Mouse (Mus musculus) liver, embryonic 13.5 days (tissue): ENCODE data around the gene Parvb. TPM values are rescaled to one million over a fixed set of nuclear protein-coding genes. Genes with fewer than 3 reads are reported as not detected.

Experiments used
- ATAC-seq: fragments of 200-750 bp; cut with Nextera tagmentation; 2 replicates; pipeline ENCODE4 v1.8.0; 2017; ENCODE audit warnings: low read depth, mild to moderate bottlenecking, moderate number of reproducible peaks, moderate library complexity
- DNase-seq: peaks from one replicate; pipeline ENCODE4 v3.0.0; 2022
- H3K27ac ChIP-seq: fragments of 300-500 bp; sonication (generic); 2 replicates; pipeline ENCODE4 v1.5.1; 2015; ENCODE audit warnings: moderate library complexity, mild to moderate bottlenecking, inconsistent platforms
- H3K27me3 ChIP-seq: fragments of 300-500 bp; sonication (generic); 2 replicates; pipeline ENCODE4 v1.6.1; 2015; ENCODE audit warnings: mild to moderate bottlenecking, inconsistent platforms
- H3K36me3 ChIP-seq: fragments of 300-500 bp; sonication (generic); 2 replicates; pipeline ENCODE4 v1.6.1; 2015; ENCODE audit warnings: mild to moderate bottlenecking, inconsistent platforms
- H3K4me1 ChIP-seq: fragments of 300-500 bp; sonication (generic); replicated peaks from 2 replicates; pipeline ENCODE4 v1.6.1; 2015; ENCODE audit warnings: inconsistent platforms
- H3K4me2 ChIP-seq: fragments of 300-500 bp; sonication (generic); 2 replicates; pipeline ENCODE4 v1.6.1; 2015; ENCODE audit warnings: inconsistent platforms, mild to moderate bottlenecking, moderate library complexity
- H3K4me3 ChIP-seq: fragments of 300-500 bp; sonication (generic); replicated peaks from 2 replicates; pipeline ENCODE4 v1.5.1; 2015; ENCODE audit warnings: mild to moderate bottlenecking, inconsistent platforms
- H3K9ac ChIP-seq: fragments of 300-500 bp; sonication (generic); 2 replicates; pipeline ENCODE4 v1.6.1; 2015; ENCODE audit warnings: mild to moderate bottlenecking, inconsistent platforms
- H3K9me3 ChIP-seq: fragments of 300-500 bp; sonication (generic); replicated peaks from 2 replicates; pipeline ENCODE4 v1.6.1; 2016; ENCODE audit warnings: inconsistent platforms
- WGBS: fragments of 180-500 bp; shearing (Covaris S2); methylation state at CpG from one replicate; pipeline ENCODE4 v1.1.7; 2015; ENCODE audit not compliant: insufficient replicate concordance; 5-methylcytosine and 5-hydroxymethylcytosine counted together
- polyA plus RNA-seq: library from polyadenylated mRNA; unstranded; fragments of >200 nt; fragmentation: Nextera tagmentation; extraction: Ambion mirVana; gene quantifications from 2 replicates; pipeline ENCODE4 v1.2.1, GENCODE M21; 2015

The Parvb gene
- 6.7 and 8.1 TPM in 2 replicates for polyA plus RNA-seq

- DNase-seq (peak; percentile 58), ATAC-seq (peak; percentile 71)
- Histone ChIP-seq H3K27me3 (0 out of 2 replicates have a peak, but pooled peaks cover 3% of the 10 kb centered on the region), H3K4me1 (peaks cover 60% of the 10 kb centered on the region), H3K9ac (peak within 1 kb of the TSS; percentile 80), H3K9me3 (no peaks in the 10 kb centered on the region), H3K36me3 (peaks cover 5% of the 10 kb centered on the region; the same call in 1 of the 2 replicates), H3K4me3 (peak within 1 kb of the TSS; percentile 78), H3K27ac (peak within 1 kb of the TSS; percentile 89), H3K4me2 (peak within 1 kb of the TSS; percentile 96)
- WGBS, result 1% methylated on average over 53 of the region's 53 CpGs
These were observed at the start of gene Parvb for GRCm38 (mm10) chr15:84231721-84232561. Parvb (plus strand) TSS chr15:84232043.

GRCm38 (mm10) chr15:84183967-84184366 is 47.9 kb upstream of the Parvb start:
- ATAC-seq (peak; percentile 60), DNase-seq (no peak)
- 0% methylated on average over 1 of the region's 1 CpGs for WGBS
- Histone ChIP-seq H3K27ac (no peak overlapping the region), H3K27me3 (0 out of 2 replicates have a peak, but pooled peaks cover 15% of the 10 kb centered on the region), H3K36me3 (no peaks in the 10 kb centered on the region), H3K4me3 (no peak overlapping the region), H3K9ac (no peak overlapping the region), H3K9me3 (no peaks in the 10 kb centered on the region), H3K4me1 (peaks cover 11% of the 10 kb centered on the region; the same call in 1 of the 2 replicates), H3K4me2 (no peak overlapping the region)

- DNase-seq (no peak), ATAC-seq (no peak)
- H3K9me3 ChIP-seq, result no peaks in the 10 kb centered on the region
- WGBS, result 52% methylated on average over 4 of the region's 4 CpGs
- no peak overlapping the region for H3K9ac ChIP-seq
- H3K27me3 ChIP-seq, result 0 out of 2 replicates have a peak, but pooled peaks cover 9% of the 10 kb centered on the region
- H3K4me1 ChIP-seq, result peaks cover 26% of the 10 kb centered on the region
- H3K4me3 ChIP-seq, result no peak overlapping the region
- no peak overlapping the region for H3K4me2 ChIP-seq
- no peak overlapping the region for H3K27ac ChIP-seq
- no peaks in the 10 kb centered on the region for H3K36me3 ChIP-seq
These were observed 45.6 kb upstream of the Parvb start for GRCm38 (mm10) chr15:84186196-84186595.

- Histone ChIP-seq H3K36me3 (no peaks in the 10 kb centered on the region), H3K4me3 (no peak overlapping the region), H3K4me1 (peaks cover 40% of the 10 kb centered on the region), H3K9me3 (no peaks in the 10 kb centered on the region), H3K9ac (no peak overlapping the region), H3K27ac (no peak overlapping the region), H3K4me2 (no peak overlapping the region), H3K27me3 (0 out of 2 replicates have a peak, but pooled peaks cover under 1% of the 10 kb centered on the region)
- no peak for DNase-seq
- 56% methylated on average over 2 of the region's 2 CpGs for WGBS
- ATAC-seq, result no peak
These were observed 42.8 kb upstream of the Parvb start for GRCm38 (mm10) chr15:84188887-84189530.

GRCm38 (mm10) chr15:84189881-84190280 is 42.0 kb upstream of the Parvb start:
- Histone ChIP-seq H3K4me3 (no peak overlapping the region), H3K36me3 (peaks cover under 1% of the 10 kb centered on the region; the same call in 1 of the 2 replicates), H3K4me1 (peaks cover 44% of the 10 kb centered on the region), H3K27ac (no peak overlapping the region), H3K27me3 (no peaks in the 10 kb centered on the region), H3K9me3 (no peaks in the 10 kb centered on the region), H3K4me2 (no peak overlapping the region), H3K9ac (no peak overlapping the region)
- DNase-seq, result peak; percentile 15
- WGBS, result 46% methylated on average over 3 of the region's 3 CpGs
- ATAC-seq, result no peak

GRCm38 (mm10) chr15:84191724-84192057 is 40.2 kb upstream of the Parvb start:
- DNase-seq (no peak), ATAC-seq (no peak; the same call in 1 of the 2 replicates)
- Histone ChIP-seq H3K9me3 (no peaks in the 10 kb centered on the region), H3K4me2 (peak overlapping the region; percentile 72), H3K27me3 (no peaks in the 10 kb centered on the region), H3K9ac (peak overlapping the region; percentile 76), H3K4me1 (peaks cover 46% of the 10 kb centered on the region), H3K27ac (peak overlapping the region; percentile 86), H3K4me3 (peak overlapping the region; percentile 73), H3K36me3 (peaks cover 19% of the 10 kb centered on the region)
- 1% methylated on average over 9 of the region's 9 CpGs for WGBS

- peak within 1 kb of the TSS; percentile 73 for H3K4me3 ChIP-seq
- ATAC-seq (peak; percentile 97), DNase-seq (peak; percentile 89)
- H3K4me2 ChIP-seq, result peak within 1 kb of the TSS; percentile 72
- peak within 1 kb of the TSS; percentile 76 for H3K9ac ChIP-seq
- H3K4me1 ChIP-seq, result peaks cover 46% of the 10 kb centered on the region
- WGBS, result 4% methylated on average over 48 of the region's 48 CpGs
- peak within 1 kb of the TSS; percentile 86 for H3K27ac ChIP-seq
- no peaks in the 10 kb centered on the region for H3K9me3 ChIP-seq
- H3K27me3 ChIP-seq, result no peaks in the 10 kb centered on the region
- peaks cover 24% of the 10 kb centered on the region for H3K36me3 ChIP-seq
These were observed 39.6 kb upstream of the Parvb start, which contains the start of gene Samm50 for GRCm38 (mm10) chr15:84192058-84192791. Samm50 (plus strand) TSS chr15:84192241.

GRCm38 (mm10) chr15:84196486-84197165 is 35.2 kb upstream of the Parvb start:
- H3K4me1 ChIP-seq, result peaks cover 26% of the 10 kb centered on the region
- H3K9ac ChIP-seq, result no peak overlapping the region
- H3K27me3 ChIP-seq, result no peaks in the 10 kb centered on the region
- 75% methylated on average over 8 of the region's 8 CpGs for WGBS
- DNase-seq, result no peak
- H3K4me2 ChIP-seq, result no peak overlapping the region
- H3K36me3 ChIP-seq, result peaks cover 68% of the 10 kb centered on the region
- no peak for ATAC-seq
- H3K27ac ChIP-seq, result no peak overlapping the region
- no peak overlapping the region for H3K4me3 ChIP-seq
- no peaks in the 10 kb centered on the region for H3K9me3 ChIP-seq

- ATAC-seq, result no peak
- Histone ChIP-seq H3K27me3 (no peaks in the 10 kb centered on the region), H3K9me3 (no peaks in the 10 kb centered on the region), H3K36me3 (peaks cover 84% of the 10 kb centered on the region), H3K4me3 (no peak overlapping the region), H3K4me1 (peaks cover 50% of the 10 kb centered on the region), H3K27ac (no peak overlapping the region), H3K4me2 (no peak overlapping the region), H3K9ac (no peak overlapping the region)
- 65% methylated on average over 4 of the region's 4 CpGs for WGBS
- no peak for DNase-seq
These were observed 24.5 kb upstream of the Parvb start for GRCm38 (mm10) chr15:84207327-84207726.

GRCm38 (mm10) chr15:84209517-84210412 is 22.1 kb upstream of the Parvb start:
- Histone ChIP-seq H3K9ac (peak overlapping the region; percentile 75), H3K36me3 (peaks cover 82% of the 10 kb centered on the region), H3K4me2 (peak overlapping the region; percentile 71), H3K9me3 (no peaks in the 10 kb centered on the region), H3K27ac (peak overlapping the region; percentile 93), H3K4me3 (peak overlapping the region; percentile 36), H3K4me1 (peaks cover 56% of the 10 kb centered on the region), H3K27me3 (no peaks in the 10 kb centered on the region)
- DNase-seq (peak; percentile 81), ATAC-seq (peak; percentile 93)
- 16% methylated on average over 11 of the region's 11 CpGs for WGBS
